Mouse (Mus musculus): ENCODE measurements around the gene Cd33.

GRCm38 (mm10) chr7:43555351-43555750 lies 11.1 kb upstream of the Cd33 start:
- no peak for TF ChIP-seq CTCF (IDR thresholded peaks at IDR 0.05)
- no peak for TF ChIP-seq POLR2A (IDR thresholded peaks at IDR 0.05; ENCODE audit: insufficient read depth, low read depth, low read length)
